Mouse (Mus musculus) left cerebral cortex, postnatal 10 days (tissue): Measurements from ENCODE around the gene Ppa2. TPM values are rescaled to one million over a fixed set of nuclear protein-coding genes. Genes with fewer than 3 reads are reported as not detected.

Experiments
- DNase-seq, 2 experiments: peaks; one replicate each; pipeline ENCODE4 v3.0.0; 2021 to 2022; ENCODE audit warnings: low spot score in 2 of 2, mixed read lengths in 1 of 2; ENCODE audit errors: extremely low spot score in 1 of 2
- intact Hi-C: fragments of 180-260 bp; cut with DNase I; formaldehyde crosslinking; loops from one replicate; pipeline ENCODE4 v1.15.1; 2025
- total RNA-seq, 2 experiments: library from RNA; stranded (reverse); gene quantifications; 2 replicates each; pipeline ENCODE4 v1.2.3; 2021

Gene Ppa2
- total RNA-seq, 2 experiments from 2014 or later: 48.2 to 53.9 TPM

- no peak for DNase-seq
- intact Hi-C loops: no loop called here
Measured at GRCm38 (mm10) chr3:133378174-133378573, 68.3 kb downstream of the Ppa2 start.

- DNase-seq: no peak
- intact Hi-C loops: no loop called here
Measured at GRCm38 (mm10) chr3:133379997-133380396, 70.1 kb downstream of the Ppa2 start.

- intact Hi-C loops: no loop called here
- no peak for DNase-seq
Measured at GRCm38 (mm10) chr3:133381519-133381918, 71.6 kb downstream of the Ppa2 start.

- intact Hi-C loops: no loop called here
- DNase-seq: no peak
Measured at GRCm38 (mm10) chr3:133382147-133382546, 72.2 kb downstream of the Ppa2 start.

- intact Hi-C loops: no loop called here
Measured at GRCm38 (mm10) chr3:133384164-133384708, 74.3 kb downstream of the Ppa2 start.

GRCm38 (mm10) chr3:133387283-133387682 is 77.4 kb downstream of the Ppa2 start:
- intact Hi-C loops: no loop called here
- no peak for DNase-seq

More at GRCm38 (mm10) chr3:133384164-133384708, 74.3 kb downstream of the Ppa2 start:
- no peak for DNase-seq

- no peak for DNase-seq
- intact Hi-C loops: no loop called here
Measured at GRCm38 (mm10) chr3:133389803-133390387, 80.0 kb downstream of the Ppa2 start.

- intact Hi-C loops: no loop called here
- no peak for DNase-seq
Measured at GRCm38 (mm10) chr3:133394531-133394930, 84.6 kb downstream of the Ppa2 start.

GRCm38 (mm10) chr3:133403849-133404248 is 93.9 kb downstream of the Ppa2 start:
- DNase-seq: no peak
- intact Hi-C loops: no loop called here

GRCm38 (mm10) chr3:133405636-133406035 is 95.7 kb downstream of the Ppa2 start:
- intact Hi-C loops: no loop called here
- DNase-seq: no peak

- intact Hi-C loops: no loop called here
Measured at GRCm38 (mm10) chr3:133406248-133406647, 96.3 kb downstream of the Ppa2 start.

GRCm38 (mm10) chr3:133411123-133411675 is 101.3 kb downstream of the Ppa2 start:
- intact Hi-C loops: no loop called here
- no peak for DNase-seq

More at GRCm38 (mm10) chr3:133406248-133406647, 96.3 kb downstream of the Ppa2 start:
- no peak for DNase-seq

GRCm38 (mm10) chr3:133411768-133412167 is 101.9 kb downstream of the Ppa2 start:
- intact Hi-C loops: no loop called here

GRCm38 (mm10) chr3:133414747-133415146 is 104.8 kb downstream of the Ppa2 start:
- intact Hi-C loops: no loop called here
- DNase-seq: no peak

More at GRCm38 (mm10) chr3:133411768-133412167, 101.9 kb downstream of the Ppa2 start:
- no peak for DNase-seq

GRCm38 (mm10) chr3:133423073-133423472 is 113.2 kb downstream of the Ppa2 start:
- DNase-seq: no peak
- intact Hi-C loops: no loop called here

Other genes with a start within 250 kb of the Ppa2 start
- 10 to 100 TPM; 11.6 to 11.7 TPM for gene Ints12, start 218.3 kb upstream of the Ppa2 start, total RNA-seq
- gene Gstcd, start 218.1 kb upstream of the Ppa2 start, total RNA-seq: 1 to 10 TPM; 7.4 to 9.7 TPM
- under 1 TPM; 0.04 to 0.11 TPM for gene Arhgef38, start 75.2 kb upstream of the Ppa2 start, total RNA-seq
- gene Tet2, start 235.0 kb downstream of the Ppa2 start, total RNA-seq: 10 to 100 TPM; 53.5 to 55.1 TPM